Mouse (Mus musculus) forebrain, embryonic 13.5 days (tissue): ENCODE results near the gene Drap1. TPM values are rescaled to one million over a fixed set of nuclear protein-coding genes. Genes with fewer than 3 reads are reported as not detected.

Experiments used
- ATAC-seq: fragments of 200-750 bp; cut with Nextera tagmentation; 2 replicates; pipeline ENCODE4 v1.8.0; 2017
- H3K27ac ChIP-seq: fragments of 300-500 bp; sonication (generic); 2 replicates; pipeline ENCODE4 v1.5.1; 2015; ENCODE audit warnings: inconsistent platforms, mild to moderate bottlenecking, moderate library complexity
- H3K27me3 ChIP-seq: fragments of 300-500 bp; sonication (generic); 2 replicates; pipeline ENCODE4 v1.6.1; 2015; ENCODE audit warnings: mild to moderate bottlenecking, inconsistent platforms
- H3K36me3 ChIP-seq: fragments of 300-500 bp; sonication (generic); 2 replicates; pipeline ENCODE4 v1.6.1; 2015; ENCODE audit warnings: mild to moderate bottlenecking, inconsistent platforms; ENCODE audit not compliant: poor library complexity, severe bottlenecking
- H3K4me1 ChIP-seq: fragments of 300-500 bp; sonication (generic); 2 replicates; pipeline ENCODE4 v1.6.1; 2015; ENCODE audit warnings: inconsistent platforms
- H3K4me2 ChIP-seq: fragments of 300-500 bp; sonication (generic); 2 replicates; pipeline ENCODE4 v1.6.1; 2015; ENCODE audit warnings: inconsistent platforms, mild to moderate bottlenecking, moderate library complexity
- H3K4me3 ChIP-seq: fragments of 300-500 bp; sonication (generic); 2 replicates; pipeline ENCODE4 v1.5.1; 2015; ENCODE audit warnings: mild to moderate bottlenecking, inconsistent platforms
- H3K9ac ChIP-seq: fragments of 300-500 bp; sonication (generic); 2 replicates; pipeline ENCODE4 v1.6.1; 2015; ENCODE audit warnings: mild to moderate bottlenecking, inconsistent platforms
- H3K9me3 ChIP-seq: fragments of 300-500 bp; sonication (generic); replicated peaks from 2 replicates; pipeline ENCODE4 v1.6.1; 2016; ENCODE audit warnings: inconsistent platforms
- WGBS: fragments of 180-500 bp; shearing (Covaris S2); methylation state at CpG from one replicate; pipeline ENCODE4 v1.1.7; 2015; 5-methylcytosine and 5-hydroxymethylcytosine counted together
- polyA plus RNA-seq: library from polyadenylated mRNA; unstranded; fragments of >200 nt; fragmentation: Nextera tagmentation; extraction: Ambion mirVana; gene quantifications from 2 replicates; pipeline ENCODE4 v1.2.1, GENCODE M21; 2015

Drap1 gene
- polyA plus RNA-seq, 1 experiment from 2014 or later: 298 TPM

DNA sequence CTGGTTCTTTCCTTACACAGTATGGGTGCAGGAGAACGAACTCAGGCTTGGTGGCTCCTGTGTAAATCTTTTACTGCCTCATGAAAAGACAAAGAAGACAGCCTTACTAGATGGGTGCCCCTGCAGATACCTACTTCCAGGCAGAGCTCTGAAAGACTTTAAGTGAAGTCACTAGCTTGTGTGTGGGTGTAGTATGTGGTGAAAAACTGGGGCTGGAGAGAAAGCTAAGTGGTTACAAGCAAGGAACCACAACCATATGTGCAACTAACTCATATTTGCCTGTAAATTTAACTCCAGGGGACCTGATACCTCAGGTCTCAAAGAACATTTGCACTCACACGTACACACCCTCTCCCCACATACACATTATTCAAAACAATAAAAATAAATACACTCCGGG lies 35.1 kb upstream of the Drap1 start:
- peak overlapping the region; percentile 80 for H3K4me3 ChIP-seq
- H3K4me2 ChIP-seq: peak overlapping the region; percentile 97
- H3K27ac ChIP-seq: peak overlapping the region; percentile 68
- no peak for ATAC-seq
- H3K4me1 ChIP-seq: peaks cover 54% of the 10 kb centered on the region
- no peaks in the 10 kb centered on the region for H3K9me3 ChIP-seq
- H3K27me3 ChIP-seq: peaks cover 4% of the 10 kb centered on the region; the same call in 1 of the 2 replicates
- peaks cover 27% of the 10 kb centered on the region for H3K36me3 ChIP-seq
- WGBS: 24% methylated on average over 3 of the region's 3 CpGs
- H3K9ac ChIP-seq: peak overlapping the region; percentile 84

DNA sequence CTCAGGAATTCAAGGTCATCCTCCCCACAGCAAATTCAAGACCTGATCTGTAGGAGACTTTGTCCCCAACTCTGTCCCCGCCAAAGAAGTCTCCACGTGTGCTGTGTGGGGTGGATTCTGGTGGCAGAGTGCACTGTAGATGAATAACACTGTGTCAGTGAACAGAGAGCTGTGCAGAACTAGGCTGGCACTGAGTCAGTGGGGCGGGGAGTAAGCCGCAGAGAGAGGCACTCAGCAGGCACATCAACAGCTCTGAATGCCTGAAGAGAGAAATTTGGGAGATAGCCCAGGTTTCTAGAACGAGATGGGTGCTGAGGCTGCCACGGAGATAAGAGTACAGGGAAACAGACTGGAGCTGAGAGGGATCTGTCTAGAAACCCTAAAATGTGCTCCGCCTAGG lies 34.2 kb upstream of the Drap1 start:
- ATAC-seq: no peak
- no peak overlapping the region for H3K4me3 ChIP-seq
- H3K9me3 ChIP-seq: no peaks in the 10 kb centered on the region
- H3K4me1 ChIP-seq: peaks cover 54% of the 10 kb centered on the region
- WGBS: 66% methylated on average over 7 of the region's 7 CpGs
- no peak overlapping the region for H3K27ac ChIP-seq
- H3K27me3 ChIP-seq: peaks cover 4% of the 10 kb centered on the region; the same call in 1 of the 2 replicates
- H3K36me3 ChIP-seq: peaks cover 24% of the 10 kb centered on the region
- no peak overlapping the region for H3K4me2 ChIP-seq
- no peak overlapping the region for H3K9ac ChIP-seq

DNA sequence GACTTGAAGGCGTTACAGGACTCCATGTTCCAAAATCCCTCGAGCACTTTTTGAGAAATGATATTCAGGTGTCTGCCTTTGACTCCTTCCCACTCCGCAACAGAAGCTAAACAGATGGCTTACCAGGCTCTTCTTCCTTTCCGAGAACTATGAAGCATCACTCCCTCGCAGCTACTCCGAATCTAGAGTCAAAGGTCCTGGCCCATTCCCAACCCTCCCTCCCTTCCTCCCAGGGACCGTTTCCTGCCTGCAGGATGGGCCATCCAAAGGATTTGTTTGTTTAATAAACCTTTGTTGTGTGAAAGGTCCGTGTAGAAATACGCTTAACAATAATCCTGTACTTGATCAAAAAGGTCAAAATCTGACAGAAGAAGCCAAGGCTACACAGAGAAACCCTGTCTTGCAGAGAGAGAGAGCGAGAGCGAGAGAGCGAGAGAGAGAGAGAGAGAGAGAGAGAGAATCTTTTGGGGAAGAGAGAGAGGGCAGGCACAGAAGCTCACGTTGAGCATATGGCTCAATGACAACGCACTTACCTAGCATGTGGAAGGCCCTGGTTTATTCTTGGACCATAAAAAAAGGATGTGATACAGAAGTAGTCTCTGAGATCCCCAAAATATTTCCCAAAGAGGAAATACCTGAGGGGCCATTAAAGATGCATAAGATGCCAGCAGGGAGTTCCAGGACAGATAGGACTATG lies 33.1 kb upstream of the Drap1 start, which contains the start of gene Ccdc85b:
Gene Ccdc85b (minus strand): TSS at position 149 of the 697 bp plus-strand sequence.
- no peak; the same call in 1 of the 2 replicates for ATAC-seq
- peak within 1 kb of the TSS; percentile 89 for H3K9ac ChIP-seq
- peak within 1 kb of the TSS; percentile 77 for H3K4me3 ChIP-seq
- H3K27me3 ChIP-seq: peaks cover 4% of the 10 kb centered on the region; the same call in 1 of the 2 replicates
- H3K27ac ChIP-seq: peak within 1 kb of the TSS; percentile 96
- H3K4me2 ChIP-seq: peak within 1 kb of the TSS; percentile 99
- peaks cover 49% of the 10 kb centered on the region for H3K4me1 ChIP-seq
- peaks cover 17% of the 10 kb centered on the region for H3K36me3 ChIP-seq
- no peaks in the 10 kb centered on the region for H3K9me3 ChIP-seq
- WGBS: 14% methylated on average over 14 of the region's 14 CpGs

DNA sequence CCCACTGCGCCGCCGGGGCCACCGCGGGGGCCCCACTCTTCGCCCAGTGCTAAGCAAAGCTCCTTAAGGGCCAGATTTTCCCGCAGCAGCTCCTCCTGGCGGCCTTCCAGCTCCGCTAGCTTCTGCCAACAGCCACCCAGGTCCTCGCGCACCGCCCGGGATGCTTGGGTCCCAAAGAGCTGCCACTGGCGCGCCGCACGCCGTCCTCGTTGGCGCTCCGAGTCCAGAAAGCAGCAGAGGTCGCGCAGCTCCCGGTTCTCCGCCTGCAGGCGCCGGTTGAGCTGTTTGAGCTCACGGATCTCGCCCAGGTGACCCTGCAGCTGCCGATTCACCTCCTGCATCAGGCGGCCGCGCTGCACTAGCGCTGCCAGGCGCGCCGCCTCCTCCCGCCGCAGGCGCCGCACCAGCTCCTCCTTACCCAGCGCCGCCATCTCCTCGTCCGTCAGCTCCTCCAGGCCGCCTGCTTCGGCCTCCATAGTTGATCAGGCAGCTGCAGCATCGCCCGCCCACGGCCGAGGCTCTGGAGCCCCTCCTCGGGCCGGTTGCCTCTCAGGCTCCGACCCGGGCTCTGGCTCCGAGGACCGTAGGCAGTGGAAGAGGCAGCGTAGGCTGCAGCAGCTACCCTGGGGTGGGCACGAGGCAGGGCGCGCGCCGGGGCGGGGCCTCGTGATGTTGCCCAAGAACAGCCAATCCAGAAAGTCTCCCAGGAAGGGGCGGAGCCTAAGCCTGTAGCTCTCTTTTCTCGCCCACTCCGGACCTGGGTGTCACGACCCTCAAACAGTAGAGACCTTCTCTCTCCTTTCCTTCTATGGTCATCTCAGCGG lies 32.4 kb upstream of the Drap1 start:
- Histone ChIP-seq H3K4me3 (peak overlapping the region; percentile 77), H3K9ac (peak overlapping the region; percentile 89), H3K4me1 (peaks cover 49% of the 10 kb centered on the region), H3K9me3 (no peaks in the 10 kb centered on the region), H3K36me3 (peaks cover 9% of the 10 kb centered on the region; the same call in 1 of the 2 replicates), H3K27me3 (peaks cover 4% of the 10 kb centered on the region; the same call in 1 of the 2 replicates), H3K27ac (peak overlapping the region; percentile 96), H3K4me2 (peak overlapping the region; percentile 99)
- under 1% methylated on average over 70 of the region's 70 CpGs for WGBS
- peak; percentile 95 for ATAC-seq

DNA sequence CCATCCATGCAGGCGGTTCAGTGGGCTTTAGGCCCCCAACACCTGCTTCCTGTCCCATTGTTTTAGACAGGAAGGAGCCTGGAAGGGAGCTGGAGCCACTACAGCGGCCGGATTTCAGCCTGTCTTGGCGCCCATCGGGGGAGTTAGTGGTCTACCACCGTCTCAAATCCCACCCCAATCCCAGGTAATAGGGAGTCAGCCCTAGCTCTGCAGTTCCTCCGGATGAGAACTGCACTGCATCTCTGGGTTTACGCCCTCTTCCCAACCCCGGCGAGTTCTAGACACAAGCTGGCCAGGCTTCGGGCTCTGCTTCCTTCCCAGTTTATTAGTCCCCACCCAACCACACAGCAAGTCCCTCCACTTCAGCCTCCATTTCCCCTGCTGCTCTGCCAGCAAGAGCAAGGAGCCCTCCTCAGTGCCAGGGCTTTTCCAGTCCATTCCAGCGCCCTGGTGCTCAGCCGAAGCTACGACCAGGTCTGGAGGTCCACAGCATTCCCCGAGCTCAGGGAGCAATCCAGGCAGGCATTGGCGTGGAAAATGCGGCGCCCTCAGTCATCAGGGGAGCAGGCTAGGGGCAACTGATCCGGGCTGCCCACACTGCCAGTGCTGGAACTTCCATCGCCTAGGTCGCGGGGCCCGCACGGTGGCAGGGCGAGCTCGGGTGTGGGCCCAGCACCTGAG lies 31.6 kb upstream of the Drap1 start:
- H3K4me3 ChIP-seq: peak overlapping the region; percentile 77
- WGBS: 5% methylated on average over 26 of the region's 26 CpGs
- H3K4me2 ChIP-seq: peak overlapping the region; percentile 99
- 0 out of 2 replicates have a peak, but pooled peaks cover 9% of the 10 kb centered on the region for H3K36me3 ChIP-seq
- no peak for ATAC-seq
- H3K4me1 ChIP-seq: peaks cover 43% of the 10 kb centered on the region
- peaks cover 6% of the 10 kb centered on the region; the same call in 1 of the 2 replicates for H3K27me3 ChIP-seq
- peak overlapping the region; percentile 89 for H3K9ac ChIP-seq
- peak overlapping the region; percentile 96 for H3K27ac ChIP-seq
- H3K9me3 ChIP-seq: no peaks in the 10 kb centered on the region

DNA sequence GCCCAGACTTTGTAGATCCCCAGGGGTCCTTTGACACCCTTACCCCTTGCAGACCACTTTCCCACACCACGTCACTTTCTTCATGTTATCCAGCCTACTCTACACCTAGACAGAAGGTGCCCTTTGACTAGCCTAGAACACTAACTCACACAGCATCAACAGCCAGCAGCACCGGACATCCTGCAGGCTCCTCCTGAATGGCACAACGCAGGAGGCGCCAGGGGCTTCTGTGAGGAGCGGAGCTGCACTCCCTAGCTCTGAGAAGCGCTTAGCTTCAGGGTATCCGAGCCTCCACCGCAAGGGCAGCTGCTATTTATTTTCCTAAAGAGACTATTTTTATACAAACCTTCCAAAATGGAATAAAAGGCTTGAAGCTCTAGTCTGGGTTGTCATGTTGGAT lies 30.8 kb upstream of the Drap1 start:
- Histone ChIP-seq H3K36me3 (0 out of 2 replicates have a peak, but pooled peaks cover 9% of the 10 kb centered on the region), H3K27ac (peak overlapping the region; percentile 14; the same call in 1 of the 2 replicates), H3K9me3 (no peaks in the 10 kb centered on the region), H3K4me2 (peak overlapping the region; percentile 99), H3K4me3 (peak overlapping the region; percentile 77), H3K9ac (0 out of 2 replicates have a peak overlapping the region, but pooled peaks have one; percentile 22), H3K4me1 (peaks cover 37% of the 10 kb centered on the region), H3K27me3 (peaks cover 13% of the 10 kb centered on the region)
- WGBS: 69% methylated on average over 8 of the region's 8 CpGs
- no peak for ATAC-seq

DNA sequence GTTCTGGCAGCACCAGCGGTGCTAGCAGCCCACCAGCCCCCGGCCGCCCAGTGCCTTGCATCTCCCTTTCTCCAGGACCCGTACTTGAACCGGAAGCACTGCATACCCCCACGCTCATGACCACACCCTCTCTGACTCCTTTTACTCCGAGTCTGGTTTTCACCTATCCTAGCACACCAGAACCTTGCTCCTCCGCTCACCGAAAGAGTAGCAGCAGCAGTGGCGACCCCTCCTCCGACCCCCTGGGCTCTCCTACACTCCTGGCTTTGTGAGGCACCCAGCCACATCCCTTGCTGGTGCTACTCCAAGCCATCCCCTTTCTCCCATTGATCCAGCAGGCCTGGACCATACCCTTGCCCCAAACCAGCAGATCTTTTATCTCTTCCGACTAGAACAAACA lies 30.3 kb upstream of the Drap1 start:
- 84% methylated on average over 12 of the region's 12 CpGs for WGBS
- Histone ChIP-seq H3K27ac (no peak overlapping the region), H3K9ac (0 out of 2 replicates have a peak overlapping the region, but pooled peaks have one; percentile 22), H3K4me3 (peak overlapping the region; percentile 77; the same call in 1 of the 2 replicates), H3K27me3 (peaks cover 19% of the 10 kb centered on the region), H3K4me2 (peak overlapping the region; percentile 99), H3K36me3 (0 out of 2 replicates have a peak, but pooled peaks cover 9% of the 10 kb centered on the region), H3K4me1 (peaks cover 36% of the 10 kb centered on the region), H3K9me3 (no peaks in the 10 kb centered on the region)
- no peak for ATAC-seq

DNA sequence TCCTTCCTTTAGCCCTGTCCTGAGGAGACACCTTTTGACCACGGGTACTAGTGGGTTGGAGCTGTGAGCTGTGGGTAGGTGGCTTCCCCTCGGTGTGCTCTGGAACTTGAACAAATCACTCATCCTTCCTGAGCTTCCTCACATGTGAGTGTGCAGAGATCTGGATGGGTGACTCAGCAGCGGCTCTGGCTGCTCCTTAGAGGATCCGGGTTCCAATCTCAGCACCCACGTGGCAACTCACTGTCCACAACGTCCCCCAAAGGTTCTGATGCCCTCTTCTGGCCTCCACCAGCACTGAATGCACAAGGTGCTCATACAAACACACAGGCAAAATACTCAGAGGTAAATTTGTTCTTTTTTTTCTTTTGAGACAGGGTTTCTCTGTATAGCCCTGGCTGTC lies 27.0 kb upstream of the Drap1 start:
- H3K9ac ChIP-seq: no peak overlapping the region
- H3K4me1 ChIP-seq: peaks cover 44% of the 10 kb centered on the region
- H3K4me2 ChIP-seq: no peak overlapping the region
- no peak overlapping the region for H3K27ac ChIP-seq
- H3K9me3 ChIP-seq: no peaks in the 10 kb centered on the region
- no peak overlapping the region for H3K4me3 ChIP-seq
- 82% methylated on average over 6 of the region's 6 CpGs for WGBS
- 0 out of 2 replicates have a peak, but pooled peaks cover 9% of the 10 kb centered on the region for H3K36me3 ChIP-seq
- ATAC-seq: no peak
- peaks cover 47% of the 10 kb centered on the region for H3K27me3 ChIP-seq

DNA sequence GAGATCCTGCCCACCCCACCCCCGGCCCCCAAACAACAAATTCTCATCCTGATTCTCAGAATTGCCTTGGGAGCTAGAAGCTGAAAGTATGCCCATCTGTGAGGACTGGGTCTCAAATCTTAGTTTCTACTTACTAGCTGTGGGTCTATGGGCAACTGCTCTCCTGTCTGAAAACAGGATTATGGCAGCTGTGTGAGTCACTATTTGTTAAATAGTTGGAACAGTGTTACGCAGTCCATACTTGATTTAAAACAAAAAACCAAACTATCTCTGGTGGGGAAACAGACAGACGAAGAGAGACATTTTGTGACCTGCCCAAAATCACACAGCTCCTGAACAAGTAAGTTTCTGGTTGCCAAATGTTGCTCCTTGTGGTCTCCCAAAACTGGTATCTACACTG lies 24.9 kb upstream of the Drap1 start:
- no peak for ATAC-seq
- Histone ChIP-seq H3K36me3 (0 out of 2 replicates have a peak, but pooled peaks cover 9% of the 10 kb centered on the region), H3K9ac (no peak overlapping the region), H3K9me3 (no peaks in the 10 kb centered on the region), H3K4me1 (peaks cover 23% of the 10 kb centered on the region), H3K27ac (no peak overlapping the region), H3K4me2 (no peak overlapping the region), H3K27me3 (peaks cover 67% of the 10 kb centered on the region), H3K4me3 (no peak overlapping the region)
- WGBS: 84% methylated on average over 3 of the region's 3 CpGs

DNA sequence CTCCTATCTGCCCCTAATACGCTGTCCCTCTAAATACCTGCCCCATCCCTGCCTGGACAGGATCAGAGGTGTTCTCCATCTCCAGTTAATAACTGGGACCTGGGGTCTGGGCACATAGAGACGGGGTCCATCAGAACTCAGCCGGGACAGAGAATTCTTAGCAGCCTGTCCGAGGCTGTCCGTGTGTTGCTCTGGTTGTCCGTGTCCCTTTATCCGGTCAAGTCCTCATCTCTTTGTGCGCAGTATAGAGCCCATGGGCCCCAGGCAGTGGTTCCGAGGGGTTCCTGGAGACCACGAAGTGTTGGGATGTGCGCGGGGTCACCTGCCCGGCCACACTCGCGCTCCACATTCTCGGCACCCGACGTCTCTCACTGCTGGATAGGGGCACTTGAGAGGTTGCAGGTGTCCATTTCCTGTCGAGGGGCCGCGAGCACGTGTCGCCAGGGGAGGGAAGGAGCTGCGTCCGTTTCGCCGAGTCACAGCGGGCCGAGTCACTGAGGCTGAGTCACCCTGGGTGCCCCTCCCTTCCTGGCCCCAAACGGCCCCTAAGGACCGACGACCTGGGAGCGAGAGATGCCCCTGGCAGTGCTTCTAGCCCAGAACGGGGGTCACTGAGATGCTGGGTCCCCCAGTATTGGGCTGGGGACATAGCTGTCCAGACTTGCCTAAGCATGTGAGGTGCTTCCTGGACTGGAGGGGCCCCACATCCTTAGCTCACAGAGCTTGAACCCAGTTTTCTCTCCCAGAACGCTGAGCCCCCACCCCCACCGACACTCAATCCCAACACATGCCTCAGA lies 23.8 kb upstream of the Drap1 start:
- Histone ChIP-seq H3K36me3 (no peaks in the 10 kb centered on the region), H3K9ac (0 out of 2 replicates have a peak overlapping the region, but pooled peaks have one; percentile 61), H3K27ac (no peak overlapping the region), H3K27me3 (peaks cover 67% of the 10 kb centered on the region), H3K4me2 (peak overlapping the region; percentile 95), H3K9me3 (no peaks in the 10 kb centered on the region), H3K4me1 (peaks cover 17% of the 10 kb centered on the region), H3K4me3 (peak overlapping the region; percentile 53)
- ATAC-seq: no peak
- WGBS: 7% methylated on average over 36 of the region's 36 CpGs
